Mouse (Mus musculus) hindbrain, embryonic 15.5 days (tissue): ENCODE data around the gene BC004004. TPM values are rescaled to one million over a fixed set of nuclear protein-coding genes. Genes with fewer than 3 reads are reported as not detected.

Experiments used
- ATAC-seq: fragments of 200-750 bp; cut with Nextera tagmentation; 2 replicates; pipeline ENCODE4 v1.8.0; 2017; ENCODE audit warnings: low read depth, moderate number of reproducible peaks, moderate TSS enrichment; ENCODE audit not compliant: low FRiP score
- H3K27ac ChIP-seq: fragments of 300-500 bp; sonication (generic); replicated peaks from 2 replicates; pipeline ENCODE4 v1.5.1; 2015; ENCODE audit warnings: mild to moderate bottlenecking, inconsistent platforms
- H3K27me3 ChIP-seq: fragments of 300-500 bp; sonication (generic); 2 replicates; pipeline ENCODE4 v1.6.1; 2015; ENCODE audit warnings: control low read depth, inconsistent platforms
- H3K36me3 ChIP-seq: fragments of 300-500 bp; sonication (generic); 2 replicates; pipeline ENCODE4 v1.6.1; 2015; ENCODE audit warnings: control low read depth, inconsistent platforms
- H3K4me1 ChIP-seq: fragments of 300-500 bp; sonication (generic); replicated peaks from 2 replicates; pipeline ENCODE4 v1.6.1; 2015; ENCODE audit warnings: control low read depth, inconsistent platforms
- H3K4me2 ChIP-seq: fragments of 300-500 bp; sonication (generic); 2 replicates; pipeline ENCODE4 v1.6.1; 2015; ENCODE audit warnings: moderate library complexity, mild to moderate bottlenecking, inconsistent platforms
- H3K4me3 ChIP-seq: fragments of 300-500 bp; sonication (generic); 2 replicates; pipeline ENCODE4 v1.5.1; 2015; ENCODE audit warnings: mild to moderate bottlenecking, inconsistent platforms
- H3K9ac ChIP-seq: fragments of 300-500 bp; sonication (generic); 2 replicates; pipeline ENCODE4 v1.6.1; 2015; ENCODE audit warnings: inconsistent platforms
- H3K9me3 ChIP-seq: fragments of 300-500 bp; sonication (generic); 2 replicates; pipeline ENCODE4 v1.6.1; 2016; ENCODE audit warnings: control low read depth, inconsistent platforms
- WGBS: fragments of 180-500 bp; shearing (Covaris S2); methylation state at CpG from one replicate; pipeline ENCODE4 v1.1.7; 2015; 5-methylcytosine and 5-hydroxymethylcytosine counted together
- polyA plus RNA-seq: library from polyadenylated mRNA; unstranded; fragments of >200 nt; fragmentation: Nextera tagmentation; extraction: Ambion mirVana; gene quantifications from 2 replicates; pipeline ENCODE4 v1.2.1, GENCODE M21; 2015

The BC004004 gene
- polyA plus RNA-seq, 1 experiment from 2014 or later, result 121 TPM

DNA sequence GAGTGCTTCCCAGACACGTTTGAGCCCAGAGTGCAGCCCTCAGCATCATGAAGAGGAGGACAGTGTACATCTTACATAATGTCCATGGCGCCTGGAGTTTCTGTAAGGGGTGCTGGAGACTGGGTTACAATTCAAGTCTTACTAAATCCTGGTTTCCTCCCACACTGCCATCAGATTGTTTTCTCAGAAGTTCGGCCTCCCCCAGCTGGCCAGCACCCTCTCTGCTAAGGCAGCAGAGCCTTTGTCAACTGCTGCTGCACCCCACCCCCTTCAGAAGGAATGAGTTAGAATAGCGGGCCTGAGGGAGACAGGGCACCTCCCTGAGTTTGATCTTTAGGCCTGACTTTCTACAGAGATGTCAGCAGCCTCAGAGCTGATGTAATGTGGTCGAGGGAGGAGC, 33.6 kb downstream of the BC004004 start:
- H3K4me3 ChIP-seq, result no peak overlapping the region
- H3K4me1 ChIP-seq, result peaks cover 16% of the 10 kb centered on the region; the same call in 1 of the 2 replicates
- no peak for ATAC-seq
- H3K27ac ChIP-seq, result no peak overlapping the region
- H3K36me3 ChIP-seq, result peaks cover 36% of the 10 kb centered on the region
- H3K9me3 ChIP-seq, result no peaks in the 10 kb centered on the region
- H3K4me2 ChIP-seq, result no peak overlapping the region
- H3K9ac ChIP-seq, result no peak overlapping the region
- 80% methylated on average over 5 of the region's 5 CpGs for WGBS
- H3K27me3 ChIP-seq, result no peaks in the 10 kb centered on the region

DNA sequence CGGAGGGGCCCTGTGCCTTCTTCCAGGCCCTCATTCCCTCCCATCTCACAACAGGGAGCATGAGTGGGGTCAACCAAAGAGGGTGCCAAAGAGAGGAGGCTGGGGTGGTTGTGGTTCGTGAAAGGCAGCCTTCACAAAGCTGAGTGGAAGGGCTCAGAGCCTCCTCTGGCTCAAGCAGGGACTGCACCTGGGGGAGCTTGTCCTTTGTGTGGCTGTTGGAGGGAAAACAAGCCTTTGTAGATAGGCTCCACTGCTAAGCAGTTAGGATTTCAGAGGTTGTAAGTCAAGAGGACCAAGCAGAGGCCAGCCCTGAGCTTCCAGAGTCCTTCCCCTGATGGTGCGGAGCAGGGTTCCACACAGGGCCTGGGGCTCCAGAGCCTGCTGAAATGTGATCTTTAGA, 34.5 kb downstream of the BC004004 start:
- no peak overlapping the region for H3K27ac ChIP-seq
- H3K4me1 ChIP-seq, result peaks cover 17% of the 10 kb centered on the region; the same call in 1 of the 2 replicates
- no peak overlapping the region for H3K4me2 ChIP-seq
- H3K9ac ChIP-seq, result no peak overlapping the region
- H3K9me3 ChIP-seq, result no peaks in the 10 kb centered on the region
- H3K4me3 ChIP-seq, result no peak overlapping the region
- 63% methylated on average over 3 of the region's 3 CpGs for WGBS
- no peaks in the 10 kb centered on the region for H3K27me3 ChIP-seq
- peaks cover 30% of the 10 kb centered on the region for H3K36me3 ChIP-seq
- no peak for ATAC-seq

DNA sequence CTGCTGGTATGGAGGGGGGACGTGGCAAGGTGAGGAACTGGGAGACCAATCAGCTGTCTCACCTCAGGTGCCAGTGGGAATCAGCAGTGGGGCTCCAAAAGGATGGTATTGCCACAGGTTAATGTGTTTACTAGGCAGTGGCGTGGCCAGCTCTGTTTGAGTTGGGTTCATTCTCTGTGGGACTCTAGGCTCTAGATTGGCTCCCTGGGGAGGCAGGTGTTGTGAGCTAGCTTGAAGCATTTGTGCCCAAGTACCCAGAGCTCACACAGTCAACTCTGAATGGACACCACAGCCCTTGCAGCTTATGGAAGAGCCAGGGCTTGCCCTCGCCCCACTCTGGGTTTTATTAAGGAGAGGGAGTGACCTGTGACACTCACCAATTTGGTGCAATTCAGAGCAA, 35.3 kb downstream of the BC004004 start:
- H3K36me3 ChIP-seq, result peaks cover 23% of the 10 kb centered on the region
- peaks cover 17% of the 10 kb centered on the region; the same call in 1 of the 2 replicates for H3K4me1 ChIP-seq
- H3K9me3 ChIP-seq, result no peaks in the 10 kb centered on the region
- no peak for ATAC-seq
- 82% methylated on average over 3 of the region's 3 CpGs for WGBS
- H3K27me3 ChIP-seq, result no peaks in the 10 kb centered on the region
- no peak overlapping the region for H3K9ac ChIP-seq
- no peak overlapping the region for H3K4me2 ChIP-seq
- H3K27ac ChIP-seq, result no peak overlapping the region
- H3K4me3 ChIP-seq, result no peak overlapping the region

DNA sequence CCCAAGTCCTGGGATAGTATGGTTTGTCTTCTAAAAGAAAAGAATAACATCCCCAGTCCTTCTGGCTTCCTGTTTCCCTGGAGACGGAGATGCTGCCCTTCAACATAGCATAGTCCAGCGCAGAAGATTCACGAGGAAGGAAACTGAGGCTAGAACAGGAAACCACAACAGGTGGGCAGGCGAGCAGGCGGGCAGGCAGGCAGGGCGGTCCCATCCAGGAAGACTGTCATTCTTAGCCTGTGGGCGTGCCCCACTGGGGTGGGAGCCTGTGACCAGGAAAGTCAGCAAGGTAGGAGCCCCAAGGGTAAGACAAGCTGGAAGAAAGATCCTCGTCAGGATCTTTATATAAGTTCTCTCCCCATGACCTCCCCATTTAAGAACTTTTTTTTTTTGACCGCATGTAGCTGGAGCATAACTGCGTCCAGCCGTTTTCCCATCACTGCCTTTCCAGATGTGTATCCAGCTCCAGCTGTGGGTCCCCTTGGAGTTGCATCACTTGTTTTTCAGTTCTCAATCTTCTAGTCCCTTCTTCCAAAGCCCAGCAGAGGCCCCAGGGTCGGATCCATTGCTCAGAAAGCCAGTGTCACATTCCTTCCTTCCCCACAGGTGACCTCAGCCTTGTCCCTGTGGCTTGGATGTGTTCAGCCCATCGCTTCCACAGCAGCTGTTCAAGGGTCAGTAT, 35.9 kb downstream of the BC004004 start:
- H3K27ac ChIP-seq, result no peak overlapping the region

DNA sequence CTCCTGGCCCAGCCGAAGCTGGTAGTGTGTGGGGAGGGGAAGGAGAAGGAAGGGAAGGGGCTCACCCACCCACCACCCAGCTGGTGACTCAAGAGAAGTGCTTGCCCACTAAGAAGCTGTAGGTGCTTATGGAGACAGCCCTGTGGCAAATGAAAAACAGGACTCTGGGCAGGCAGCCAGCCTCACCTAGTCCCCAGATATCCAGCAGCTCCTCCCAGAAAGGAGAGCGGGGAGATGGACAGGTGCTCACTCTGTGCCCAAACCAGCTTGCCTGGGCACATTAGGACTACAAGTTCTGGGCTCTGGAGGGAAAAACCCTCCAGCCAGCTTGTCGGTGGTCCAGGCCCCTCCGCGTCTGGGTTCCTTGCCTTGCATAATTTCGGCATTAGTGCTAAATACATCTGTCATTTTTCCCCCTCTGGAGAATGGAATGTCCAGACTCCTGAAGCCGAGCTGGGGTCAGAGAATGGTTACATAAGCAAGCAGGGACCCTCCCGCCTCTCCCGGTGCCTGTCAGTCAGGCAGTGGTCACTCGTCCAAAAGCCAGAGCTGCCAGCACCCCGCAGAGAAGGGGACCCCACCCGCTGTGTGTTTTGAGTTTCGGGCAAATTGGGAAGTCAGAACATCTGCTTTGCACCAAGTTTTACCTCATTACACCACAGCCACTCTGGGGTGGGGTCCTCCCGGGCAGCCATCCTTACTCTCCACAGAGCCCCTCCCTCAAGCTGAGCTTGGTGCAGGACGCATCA, 36.6 kb downstream of the BC004004 start:
- Histone ChIP-seq H3K4me3 (no peak overlapping the region), H3K36me3 (peaks cover 17% of the 10 kb centered on the region), H3K9me3 (no peaks in the 10 kb centered on the region), H3K4me1 (peaks cover 17% of the 10 kb centered on the region; the same call in 1 of the 2 replicates), H3K27ac (no peak overlapping the region), H3K27me3 (no peaks in the 10 kb centered on the region), H3K9ac (no peak overlapping the region), H3K4me2 (no peak overlapping the region)
- WGBS, result 25% methylated on average over 15 of the region's 15 CpGs
- no peak for ATAC-seq

More for the DNA sequence above, 35.9 kb downstream of the BC004004 start:
- no peaks in the 10 kb centered on the region for H3K27me3 ChIP-seq
- H3K9me3 ChIP-seq, result no peaks in the 10 kb centered on the region
- no peak for ATAC-seq
- H3K36me3 ChIP-seq, result peaks cover 20% of the 10 kb centered on the region
- H3K4me3 ChIP-seq, result no peak overlapping the region
- WGBS, result 70% methylated on average over 13 of the region's 13 CpGs
- peaks cover 17% of the 10 kb centered on the region; the same call in 1 of the 2 replicates for H3K4me1 ChIP-seq
- H3K4me2 ChIP-seq, result no peak overlapping the region
- no peak overlapping the region for H3K9ac ChIP-seq

DNA sequence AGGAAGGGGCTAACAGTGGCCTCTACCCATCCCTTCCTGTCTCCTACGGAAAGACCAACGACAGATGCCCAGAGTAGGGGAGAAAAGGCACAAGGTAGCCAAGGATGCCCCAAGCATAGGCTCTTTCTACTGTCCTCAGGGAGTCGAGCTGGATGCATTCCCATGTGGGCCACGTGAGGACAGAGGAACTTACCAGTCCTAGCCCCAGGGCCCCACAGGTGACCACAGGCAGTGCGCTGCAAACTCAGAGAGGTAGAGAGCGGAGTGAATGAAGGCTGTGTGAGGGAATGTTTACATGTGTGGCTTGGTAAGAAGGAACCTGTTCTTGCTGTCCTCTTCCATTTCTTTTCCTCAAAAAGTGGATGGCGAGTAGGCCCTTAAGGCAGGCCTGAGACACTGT, 37.3 kb downstream of the BC004004 start:
- H3K9me3 ChIP-seq, result no peaks in the 10 kb centered on the region
- WGBS, result 62% methylated on average over 7 of the region's 7 CpGs
- no peak for ATAC-seq
- no peak overlapping the region for H3K4me2 ChIP-seq
- no peak overlapping the region for H3K4me3 ChIP-seq
- no peak overlapping the region for H3K9ac ChIP-seq
- H3K4me1 ChIP-seq, result peaks cover 17% of the 10 kb centered on the region; the same call in 1 of the 2 replicates
- peaks cover 12% of the 10 kb centered on the region for H3K36me3 ChIP-seq
- no peak overlapping the region for H3K27ac ChIP-seq
- no peaks in the 10 kb centered on the region for H3K27me3 ChIP-seq

DNA sequence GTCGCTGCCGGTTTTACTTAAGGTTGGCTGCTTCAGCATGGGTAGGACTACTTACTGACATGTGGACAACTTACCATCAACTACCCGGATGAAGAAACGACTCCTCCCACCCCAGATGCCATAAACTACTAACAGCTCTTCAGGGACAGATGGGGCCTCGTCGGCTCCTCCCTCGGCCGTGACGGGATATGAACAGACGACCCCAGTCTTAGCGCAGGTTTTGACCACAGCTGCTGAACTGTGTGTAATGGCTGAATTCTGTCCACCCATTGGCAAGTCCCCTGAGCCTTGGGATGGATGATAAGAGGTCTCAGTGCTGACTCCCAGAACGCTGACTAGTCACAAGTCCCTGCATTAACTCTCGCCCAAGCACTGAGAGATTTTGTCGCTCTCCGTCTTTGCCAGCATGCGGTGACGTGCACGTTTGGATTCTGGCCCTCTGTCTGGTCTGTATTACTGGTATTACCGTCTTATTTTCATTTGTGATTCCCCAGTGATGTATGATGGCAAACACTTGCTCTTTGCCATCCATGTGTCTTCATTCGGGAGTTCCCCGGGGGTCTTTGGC, 41.6 kb downstream of the BC004004 start:
- no peak overlapping the region for H3K9ac ChIP-seq
- ATAC-seq, result no peak
- H3K27me3 ChIP-seq, result no peaks in the 10 kb centered on the region
- H3K4me1 ChIP-seq, result peaks cover 12% of the 10 kb centered on the region; the same call in 1 of the 2 replicates
- H3K4me2 ChIP-seq, result no peak overlapping the region
- H3K27ac ChIP-seq, result no peak overlapping the region
- H3K9me3 ChIP-seq, result no peaks in the 10 kb centered on the region
- no peak overlapping the region for H3K4me3 ChIP-seq
- WGBS, result 67% methylated on average over 21 of the region's 21 CpGs
- no peaks in the 10 kb centered on the region for H3K36me3 ChIP-seq

DNA sequence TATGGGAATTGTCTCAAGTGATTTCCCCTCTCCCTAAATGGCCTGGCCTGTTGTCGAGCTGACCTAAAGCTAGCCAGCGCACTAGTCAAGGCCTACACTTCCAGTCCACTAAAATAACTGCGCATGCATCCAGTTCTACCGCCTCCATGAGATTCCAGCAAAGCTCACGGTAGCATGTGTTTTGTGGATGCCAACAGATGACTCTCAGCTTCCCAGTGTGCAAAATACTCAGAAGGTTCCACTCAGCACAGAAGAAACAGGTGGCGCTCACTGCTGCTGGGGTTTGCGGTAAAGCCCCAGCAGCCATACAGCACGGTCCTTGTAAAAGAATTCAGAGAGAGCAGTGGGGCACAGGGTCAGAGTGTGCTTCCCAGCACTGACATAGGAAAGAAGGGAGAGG, 43.0 kb downstream of the BC004004 start:
- H3K4me3 ChIP-seq, result no peak overlapping the region
- no peak overlapping the region for H3K9ac ChIP-seq
- H3K4me1 ChIP-seq, result peaks cover 7% of the 10 kb centered on the region; the same call in 1 of the 2 replicates
- no peak overlapping the region for H3K27ac ChIP-seq
- no peak for ATAC-seq
- 91% methylated on average over 8 of the region's 8 CpGs for WGBS
- H3K27me3 ChIP-seq, result no peaks in the 10 kb centered on the region
- no peaks in the 10 kb centered on the region for H3K36me3 ChIP-seq
- no peak overlapping the region for H3K4me2 ChIP-seq
- H3K9me3 ChIP-seq, result no peaks in the 10 kb centered on the region

DNA sequence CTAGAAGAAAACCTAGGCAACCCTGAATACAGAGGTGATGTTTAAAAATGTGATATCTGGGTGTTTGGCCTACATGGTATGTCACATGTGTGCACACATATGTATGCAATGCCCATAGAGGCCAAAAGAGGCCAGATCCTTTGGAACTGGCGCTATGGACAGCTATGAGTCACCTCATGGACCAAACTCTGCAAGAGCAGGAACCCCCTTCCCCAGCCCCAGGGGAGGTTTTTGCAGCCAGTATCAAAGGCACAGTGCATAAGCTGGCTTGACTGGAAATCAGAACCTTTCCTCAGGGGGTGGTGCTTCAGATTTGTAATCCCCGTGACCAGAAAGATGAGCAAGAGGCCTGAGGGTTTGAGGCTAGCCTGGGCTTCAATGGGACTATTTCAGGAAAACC, 43.5 kb downstream of the BC004004 start:
- no peak overlapping the region for H3K9ac ChIP-seq
- H3K4me3 ChIP-seq, result no peak overlapping the region
- no peaks in the 10 kb centered on the region for H3K9me3 ChIP-seq
- no peaks in the 10 kb centered on the region for H3K27me3 ChIP-seq
- no peak for ATAC-seq
- H3K36me3 ChIP-seq, result no peaks in the 10 kb centered on the region
- 94% methylated on average over 2 of the region's 2 CpGs for WGBS
- H3K4me2 ChIP-seq, result no peak overlapping the region
- H3K4me1 ChIP-seq, result peaks cover 6% of the 10 kb centered on the region; the same call in 1 of the 2 replicates
- H3K27ac ChIP-seq, result no peak overlapping the region

DNA sequence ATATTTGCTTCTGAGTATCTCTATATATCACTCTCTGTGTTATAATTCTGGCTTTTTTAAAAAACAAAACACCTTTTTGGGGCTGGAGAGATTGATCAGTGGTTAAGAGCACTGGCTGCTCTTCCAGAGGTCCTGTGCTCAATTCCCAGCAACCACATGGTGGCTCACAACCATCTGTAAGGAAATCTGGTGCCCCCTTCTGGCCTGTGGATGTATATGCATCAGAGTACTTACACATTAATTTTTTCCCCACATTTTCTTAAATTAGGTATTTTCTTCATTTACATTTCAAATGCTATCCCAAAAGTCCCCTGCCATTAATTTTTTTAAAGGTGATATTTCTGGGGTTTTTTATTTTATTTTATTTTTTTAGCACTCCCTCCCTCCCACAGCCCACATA, 44.7 kb downstream of the BC004004 start:
- Histone ChIP-seq H3K9ac (no peak overlapping the region), H3K27me3 (no peaks in the 10 kb centered on the region), H3K4me1 (peaks cover 5% of the 10 kb centered on the region; the same call in 1 of the 2 replicates), H3K36me3 (no peaks in the 10 kb centered on the region), H3K9me3 (no peaks in the 10 kb centered on the region), H3K4me2 (no peak overlapping the region), H3K4me3 (no peak overlapping the region), H3K27ac (no peak overlapping the region)
- no peak for ATAC-seq

DNA sequence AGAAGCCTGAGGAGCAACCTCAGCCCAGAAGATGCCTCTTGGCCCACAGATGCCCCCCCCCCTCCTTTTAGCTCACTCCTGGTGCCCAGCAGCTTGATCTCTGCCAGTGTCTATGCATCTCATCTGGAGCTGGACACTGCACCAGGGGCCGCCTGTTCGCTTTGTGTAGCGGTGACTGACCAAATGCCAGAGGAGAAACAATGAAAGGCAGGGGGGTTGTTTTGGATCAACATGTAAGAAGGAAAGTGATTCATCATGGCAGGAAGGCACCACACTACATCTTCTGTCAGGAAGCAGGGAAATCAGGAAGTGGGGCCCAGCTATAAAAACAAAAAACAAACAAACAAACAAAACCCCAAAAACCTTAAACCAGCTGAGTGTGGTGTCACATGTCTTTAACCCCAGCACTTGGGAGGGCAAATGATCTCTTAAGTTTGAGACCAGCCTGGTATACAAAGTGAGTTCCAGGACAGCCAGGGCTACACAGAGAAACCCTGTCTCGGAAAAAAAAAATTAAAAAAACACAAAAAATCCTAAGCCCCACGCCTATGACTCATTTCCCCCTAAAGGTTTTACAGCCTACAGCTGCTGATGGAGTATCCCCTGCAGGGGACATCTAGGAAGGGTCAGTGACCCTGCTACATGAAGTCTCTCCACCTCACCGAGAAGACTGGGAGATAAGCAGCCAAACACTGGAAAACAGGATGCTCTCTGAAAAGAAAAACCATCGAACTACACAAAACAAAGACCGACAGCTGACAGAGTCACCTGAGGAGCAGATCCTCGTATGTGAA, 47.3 kb downstream of the BC004004 start:
- no peak for ATAC-seq
- Histone ChIP-seq H3K4me2 (no peak overlapping the region), H3K9me3 (no peaks in the 10 kb centered on the region), H3K27ac (no peak overlapping the region), H3K4me3 (no peak overlapping the region), H3K36me3 (no peaks in the 10 kb centered on the region), H3K9ac (no peak overlapping the region), H3K4me1 (peaks cover 8% of the 10 kb centered on the region; the same call in 1 of the 2 replicates), H3K27me3 (peaks cover 6% of the 10 kb centered on the region; the same call in 1 of the 2 replicates)
- WGBS, result 46% methylated on average over 9 of the region's 9 CpGs
